Mouse (Mus musculus): Measurements from ENCODE around the gene Gvin1.
"Not testable (repeated sequence)": the region's sequence is repeated elsewhere in the genome, so short reads cannot be mapped to it uniquely, and the experiment has no call there.

Gvin1 gene

GRCm38 (mm10) chr7:106215177-106215576 is at the start of gene Gvin1:
Gene Gvin1, minus strand, starts transcription at chr7:106215326.
- in situ Hi-C loops (cut with MboI, MseI) = not testable (repeated sequence)

- in situ Hi-C loops (cut with MboI, MseI) = no loop called here
Observed at GRCm38 (mm10) chr7:106251844-106252517, 36.9 kb upstream of the Gvin1 start.

- in situ Hi-C loops (cut with MboI, MseI) = no loop called here
Observed at GRCm38 (mm10) chr7:106248922-106249321, 33.8 kb upstream of the Gvin1 start.

GRCm38 (mm10) chr7:106248245-106248644 is 33.1 kb upstream of the Gvin1 start:
- in situ Hi-C loops (cut with MboI, MseI) = no loop called here

- in situ Hi-C loops (cut with MboI, MseI) = no loop called here
Observed at GRCm38 (mm10) chr7:106245601-106246000, 30.5 kb upstream of the Gvin1 start.

- in situ Hi-C loops (cut with MboI, MseI) = loop anchor here (5.0 kb wide), 1 partner anchor 203 kb away; no protein-coding TSS in a partner anchor
Observed at GRCm38 (mm10) chr7:106240484-106241275, 25.6 kb upstream of the Gvin1 start.

GRCm38 (mm10) chr7:106237192-106237465 is 22.0 kb upstream of the Gvin1 start:
- in situ Hi-C loops (cut with MboI, MseI) = loop anchor here (5.0 kb wide), 1 partner anchor 265 kb away; no protein-coding TSS in a partner anchor

GRCm38 (mm10) chr7:106236327-106237191 is 21.4 kb upstream of the Gvin1 start:
- in situ Hi-C loops (cut with MboI, MseI) = loop anchor here (5.0 kb wide), 1 partner anchor 264 kb away; no protein-coding TSS in a partner anchor

GRCm38 (mm10) chr7:106235596-106235995 is 20.5 kb upstream of the Gvin1 start:
- in situ Hi-C loops (cut with MboI, MseI) = loop anchor here (5.0 kb wide), 1 partner anchor 263 kb away; no protein-coding TSS in a partner anchor

- in situ Hi-C loops (cut with MboI, MseI) = not testable (repeated sequence)
Observed at GRCm38 (mm10) chr7:106215910-106216309, 784 bp upstream of the Gvin1 start.

- in situ Hi-C loops (cut with MboI, MseI) = not testable (repeated sequence)
Observed at GRCm38 (mm10) chr7:106213770-106214169, 1.4 kb downstream of the Gvin1 start.

- in situ Hi-C loops (cut with MboI, MseI) = not testable (repeated sequence)
Observed at GRCm38 (mm10) chr7:106206630-106207029, 8.5 kb downstream of the Gvin1 start.

- in situ Hi-C loops (cut with MboI, MseI) = not testable (repeated sequence)
Observed at GRCm38 (mm10) chr7:106177065-106177464, 38.1 kb downstream of the Gvin1 start.

- in situ Hi-C loops (cut with MboI, MseI) = loop anchor here (10.0 kb wide), 1 partner anchor 260 kb away; no protein-coding TSS in a partner anchor
Observed at GRCm38 (mm10) chr7:106145013-106145754, 69.9 kb downstream of the Gvin1 start.

GRCm38 (mm10) chr7:106141128-106141895 is 73.8 kb downstream of the Gvin1 start:
- in situ Hi-C loops (cut with MboI, MseI) = loop anchor here (10.0 kb wide), 1 partner anchor 257 kb away; no protein-coding TSS in a partner anchor

GRCm38 (mm10) chr7:106117090-106117948 is 97.8 kb downstream of the Gvin1 start:
- in situ Hi-C loops (cut with MboI, MseI) = not testable (repeated sequence)
